Comparison of ENCODE assay signal across 9 mouse cellular contexts in the genomic region with DNA sequence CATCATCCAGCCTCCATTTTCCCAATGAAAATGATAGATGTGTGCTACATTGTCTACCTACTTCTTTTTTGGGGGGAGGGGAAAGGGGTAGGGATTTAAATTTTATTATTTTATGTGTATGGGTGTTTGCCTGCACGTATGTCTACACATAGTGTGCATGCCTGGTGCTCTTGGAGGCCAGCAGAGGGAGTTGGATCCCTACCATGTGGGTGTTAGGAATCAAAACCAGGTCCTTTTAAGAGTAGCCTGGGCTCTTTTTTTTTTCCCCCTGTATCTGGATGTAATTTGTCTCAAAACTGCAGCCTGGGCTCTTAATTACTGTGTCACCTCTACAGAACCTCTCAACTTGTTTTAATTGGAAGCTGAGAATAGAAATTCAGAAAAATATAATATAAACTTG.
DNase-seq lines count a peak whose midpoint lies in the region; ATAC-seq and TF ChIP-seq lines count a peak whose summit lies in the region.
"Had no signal": no experiment of that assay in that cellular context is flagged by ENCODE, and none has a peak within 500 bp of the region (broad histone marks: within the 10 kb centered on the region; RNA-seq: fewer than 3 reads in every experiment).

No protein-coding gene starts in this region.

- H3K27me3 ChIP-seq in intestine, postnatal 0 days (replicated peaks; ENCODE audit: control insufficient read depth, insufficient read depth, low read length), result no peaks in the 10 kb centered on the region
- no peaks in the 10 kb centered on the region for H3K27me3 ChIP-seq in intestine, embryonic 16.5 days (replicated peaks; ENCODE audit: control insufficient read depth, insufficient read depth, low read length)
- H3K27me3 ChIP-seq in liver, embryonic 14.5 days (ENCODE audit: control insufficient read depth, insufficient read depth, low read length), result no peaks in the 10 kb centered on the region
- H3K27me3 ChIP-seq in hindbrain, embryonic 13.5 days, result no peaks in the 10 kb centered on the region
- H3K27me3 ChIP-seq: limb, embryonic 12.5 days; neural tube, embryonic 13.5 days had no signal

- no peak overlapping the region for H3K9ac ChIP-seq in intestine, postnatal 0 days (ENCODE audit: low read depth, low read length)
- H3K9ac ChIP-seq in intestine, embryonic 16.5 days (ENCODE audit: low read depth, low read length), result no peak overlapping the region
- no peak overlapping the region for H3K9ac ChIP-seq in liver, embryonic 14.5 days (replicated peaks)
- no peak overlapping the region for H3K9ac ChIP-seq in hindbrain, embryonic 13.5 days
- H3K9ac ChIP-seq: limb, embryonic 12.5 days; neural tube, embryonic 13.5 days had no signal

- no peak for ATAC-seq in intestine, postnatal 0 days
- no peak for ATAC-seq in intestine, embryonic 16.5 days
- no peak for ATAC-seq in liver, embryonic 14.5 days (ENCODE audit: insufficient read depth)
- no peak for ATAC-seq in hindbrain, embryonic 13.5 days (ENCODE audit: low FRiP score)

- no peak for TF ChIP-seq EP300 in liver, embryonic 14.5 days (IDR thresholded peaks at IDR 0.05; ENCODE audit: low read depth)

- peak; percentile 62 for TF ChIP-seq CTCF in intestine, postnatal 0 days (IDR thresholded peaks at IDR 0.05; ENCODE audit: low read depth)
- peak; percentile 53 for TF ChIP-seq CTCF in liver, embryonic 14.5 days (IDR thresholded peaks at IDR 0.05; ENCODE audit: low read depth)

- H3K27ac ChIP-seq in intestine, postnatal 0 days (ENCODE audit: low read depth, low read length), result no peak overlapping the region
- H3K27ac ChIP-seq in intestine, embryonic 16.5 days (ENCODE audit: low read length), result no peak overlapping the region
- no peak overlapping the region for H3K27ac ChIP-seq in liver, embryonic 14.5 days
- no peak overlapping the region for H3K27ac ChIP-seq in hindbrain, embryonic 13.5 days
- H3K27ac ChIP-seq: limb, embryonic 12.5 days; neural tube, embryonic 13.5 days had no signal

- peaks cover 8% of the 10 kb centered on the region; the same call in 1 of the 2 replicates for H3K36me3 ChIP-seq in intestine, postnatal 0 days (ENCODE audit: control insufficient read depth, insufficient read depth)
- no peaks in the 10 kb centered on the region for H3K36me3 ChIP-seq in intestine, embryonic 16.5 days (ENCODE audit: control insufficient read depth, insufficient read depth, low read length)
- no peaks in the 10 kb centered on the region; the same call in 1 of the 2 replicates for H3K36me3 ChIP-seq in liver, embryonic 14.5 days (replicated peaks; ENCODE audit: control insufficient read depth, insufficient read depth, low read depth)
- no peaks in the 10 kb centered on the region for H3K36me3 ChIP-seq in hindbrain, embryonic 13.5 days

- H3K4me2 ChIP-seq in intestine, postnatal 0 days (replicated peaks; ENCODE audit: low read depth), result no peak overlapping the region
- H3K4me2 ChIP-seq in intestine, embryonic 16.5 days (ENCODE audit: low read depth, low read length), result no peak overlapping the region
- H3K4me2 ChIP-seq in liver, embryonic 14.5 days (ENCODE audit: low read depth), result no peak overlapping the region
- no peak overlapping the region for H3K4me2 ChIP-seq in hindbrain, embryonic 13.5 days
- H3K4me2 ChIP-seq: limb, embryonic 12.5 days; neural tube, embryonic 13.5 days had no signal

- H3K4me3 ChIP-seq in intestine, postnatal 0 days (ENCODE audit: low read depth, low read length), result no peak overlapping the region
- H3K4me3 ChIP-seq in intestine, embryonic 16.5 days (ENCODE audit: low read length), result no peak overlapping the region
- no peak overlapping the region for H3K4me3 ChIP-seq in liver, embryonic 14.5 days (ENCODE audit: insufficient read depth in 1 of 2, low read depth in 2 of 2, low read length in 2 of 2)
- H3K4me3 ChIP-seq in hindbrain, embryonic 13.5 days, result no peak overlapping the region
- H3K4me3 ChIP-seq: limb, embryonic 12.5 days; neural tube, embryonic 13.5 days had no signal

- H3K4me1 ChIP-seq in intestine, postnatal 0 days (replicated peaks; ENCODE audit: control insufficient read depth, insufficient read depth, low read length), result peaks cover 4% of the 10 kb centered on the region; the same call in 1 of the 2 replicates
- H3K4me1 ChIP-seq in intestine, embryonic 16.5 days (ENCODE audit: control insufficient read depth, insufficient read depth, low read length), result 0 out of 2 replicates have a peak, but pooled peaks cover 6% of the 10 kb centered on the region
- no peaks in the 10 kb centered on the region for H3K4me1 ChIP-seq in liver, embryonic 14.5 days (replicated peaks; ENCODE audit: control insufficient read depth in 2 of 2, insufficient read depth in 2 of 2, low read length in 1 of 2)
- H3K4me1 ChIP-seq in hindbrain, embryonic 13.5 days (replicated peaks), result 0 out of 2 replicates have a peak, but pooled peaks cover 5% of the 10 kb centered on the region
- H3K4me1 ChIP-seq: limb, embryonic 12.5 days had no signal

- 65% methylated on average over 1 of the region's 1 CpGs for WGBS in intestine, postnatal 0 days
- WGBS in intestine, embryonic 16.5 days, result 69% methylated on average over 1 of the region's 1 CpGs
- 64% methylated on average over 1 of the region's 1 CpGs for WGBS in liver, embryonic 14.5 days (ENCODE audit: insufficient replicate concordance)
- 78% methylated on average over 1 of the region's 1 CpGs for WGBS in hindbrain, embryonic 13.5 days

- H3K9me3 ChIP-seq in intestine, postnatal 0 days (ENCODE audit: control insufficient read depth), result no peaks in the 10 kb centered on the region
- H3K9me3 ChIP-seq in intestine, embryonic 16.5 days (ENCODE audit: control insufficient read depth, low read length), result no peaks in the 10 kb centered on the region
- H3K9me3 ChIP-seq in liver, embryonic 14.5 days (ENCODE audit: control insufficient read depth, low read length), result no peaks in the 10 kb centered on the region
- H3K9me3 ChIP-seq in hindbrain, embryonic 13.5 days, result no peaks in the 10 kb centered on the region
- H3K9me3 ChIP-seq: limb, embryonic 12.5 days; neural tube, embryonic 13.5 days had no signal

- peak; percentile 21 to 30 for DNase-seq in B cell, adult 2 months
- DNase-seq in ES-CJ7 (ENCODE audit: low read depth, low spot score), result peak; percentile 41
- peak in 1 of 3 experiments; percentile 6 for DNase-seq in liver, embryonic 14.5 days (ENCODE audit: low read depth in 3 of 3, low spot score in 3 of 3)
- no peak for DNase-seq in urinary bladder, adult 18-20 months (ENCODE audit: low spot score in 2 of 2)

Comparison
In these comparisons a context has a peak if more than half of its experiments do, and no peak if none do; other contexts are left out.
1. DNase-seq: peak in B cell, adult 2 months (2 of 2) and ES-CJ7 (single experiment); none in urinary bladder, adult 18-20 months (0 of 2).